Mouse (Mus musculus) c-Kit-positive CD71-positive TER-119-negative erythroid progenitor cells, embryonic 14.5 days (primary cell): ENCODE results near the gene Fat4.

Experiments
- DNase-seq: peaks from one replicate; pipeline ENCODE4 v3.0.0-alpha.2; 2013; ENCODE audit warnings: low read depth

The Fat4 gene

GRCm38 (mm10) chr3:38967480-38967879 is 80.7 kb downstream of the Fat4 start:
- DNase-seq = no peak

- DNase-seq = no peak
Measured at GRCm38 (mm10) chr3:38986379-38986778, 99.6 kb downstream of the Fat4 start.

GRCm38 (mm10) chr3:38989181-38989580 is 102.4 kb downstream of the Fat4 start:
- DNase-seq = no peak

GRCm38 (mm10) chr3:39000011-39000410 is 113.3 kb downstream of the Fat4 start:
- no peak for DNase-seq

- no peak for DNase-seq
Measured at GRCm38 (mm10) chr3:39010544-39010943, 123.8 kb downstream of the Fat4 start.

GRCm38 (mm10) chr3:39017633-39018032 is 130.9 kb downstream of the Fat4 start:
- DNase-seq = no peak

GRCm38 (mm10) chr3:39036113-39036512 is 149.4 kb downstream of the Fat4 start:
- DNase-seq = no peak

- DNase-seq = no peak
Measured at GRCm38 (mm10) chr3:39046425-39046824, 159.7 kb downstream of the Fat4 start.

- DNase-seq = no peak
Measured at GRCm38 (mm10) chr3:39047621-39048303, 161.0 kb downstream of the Fat4 start.

GRCm38 (mm10) chr3:39048304-39048667 is 161.5 kb downstream of the Fat4 start:
- no peak for DNase-seq

GRCm38 (mm10) chr3:39050130-39050529 is 163.4 kb downstream of the Fat4 start:
- no peak for DNase-seq

GRCm38 (mm10) chr3:39053072-39053471 is 166.3 kb downstream of the Fat4 start:
- no peak for DNase-seq
